Mouse (Mus musculus) lung, postnatal 0 days (tissue): ENCODE results near the gene Cdk6.

Experiments
- CTCF ChIP-seq: IDR thresholded peaks from 2 replicates; pipeline ENCODE4 v1.5.1; 2016; ENCODE audit warnings: antibody characterized with exemption, mild to moderate bottlenecking
- EP300 ChIP-seq: IDR thresholded peaks from 2 replicates; pipeline ENCODE4 v1.6.1; 2016; ENCODE audit warnings: antibody characterized with exemption, mild to moderate bottlenecking, control low read depth

GRCm38 (mm10) chr5:3303876-3304275 is 37.4 kb upstream of the Cdk6 start:
- TF ChIP-seq CTCF, result no peak
- TF ChIP-seq EP300, result no peak
